Mouse (Mus musculus) ES-Bruce4 (cell line): Measurements from ENCODE around the gene Specc1. TPM values are rescaled to one million over a fixed set of nuclear protein-coding genes. Genes with fewer than 3 reads are reported as not detected.

Experiments
- H3K27ac ChIP-seq: 2 replicates; pipeline ENCODE4 v1.5.1; 2012; ENCODE audit warnings: low read length, inconsistent platforms; ENCODE audit not compliant: insufficient read depth
- H3K27me3 ChIP-seq: 2 replicates; pipeline ENCODE4 v1.6.1; 2012; ENCODE audit warnings: mild to moderate bottlenecking, low read length, inconsistent platforms; ENCODE audit not compliant: control insufficient read depth, poor library complexity, insufficient read depth, severe bottlenecking
- H3K36me3 ChIP-seq: 2 replicates; pipeline ENCODE4 v1.6.1; 2012; ENCODE audit warnings: inconsistent platforms, mild to moderate bottlenecking, low read length, moderate library complexity; ENCODE audit not compliant: control insufficient read depth, poor library complexity, insufficient read depth, severe bottlenecking
- H3K4me1 ChIP-seq: one replicate; pipeline ENCODE4 v1.8.1; 2011; ENCODE audit warnings: low read length; ENCODE audit not compliant: control insufficient read depth, insufficient read depth
- H3K4me3 ChIP-seq: 2 replicates; pipeline ENCODE4 v1.5.1; 2011; ENCODE audit warnings: low read depth, mild to moderate bottlenecking, low read length
- H3K9ac ChIP-seq: 2 replicates; pipeline ENCODE4 v1.6.1; 2012; ENCODE audit warnings: low read depth, mild to moderate bottlenecking, inconsistent platforms; ENCODE audit not compliant: poor library complexity, severe bottlenecking
- H3K9me3 ChIP-seq: replicated peaks from 2 replicates; pipeline ENCODE4 v1.6.1; 2012; ENCODE audit warnings: mild to moderate bottlenecking, low read length, inconsistent platforms; ENCODE audit not compliant: control insufficient read depth, poor library complexity, insufficient read depth, severe bottlenecking
- CTCF ChIP-seq: IDR thresholded peaks from one replicate; pipeline ENCODE4 v1.8.1; 2011; ENCODE audit warnings: low read depth, low read length
- EP300 ChIP-seq: IDR thresholded peaks from 2 replicates; pipeline ENCODE4 v1.6.1; 2011; ENCODE audit warnings: low read depth, low read length; ENCODE audit not compliant: insufficient read depth
- POLR2A ChIP-seq: IDR thresholded peaks from one replicate; pipeline ENCODE4 v1.8.1; 2011; ENCODE audit warnings: low read length; ENCODE audit not compliant: insufficient read depth
- polyA plus RNA-seq: library from polyadenylated mRNA; stranded (reverse); fragments of >200 nt; gene quantifications from 2 replicates; pipeline ENCODE4 v1.2.4, GENCODE M21; 2011; ENCODE audit warnings: low read depth; ENCODE audit not compliant: missing spikeins, insufficient read depth, insufficient read length

Specc1 gene
- polyA plus RNA-seq, 1 experiment: 32.1 TPM

DNA sequence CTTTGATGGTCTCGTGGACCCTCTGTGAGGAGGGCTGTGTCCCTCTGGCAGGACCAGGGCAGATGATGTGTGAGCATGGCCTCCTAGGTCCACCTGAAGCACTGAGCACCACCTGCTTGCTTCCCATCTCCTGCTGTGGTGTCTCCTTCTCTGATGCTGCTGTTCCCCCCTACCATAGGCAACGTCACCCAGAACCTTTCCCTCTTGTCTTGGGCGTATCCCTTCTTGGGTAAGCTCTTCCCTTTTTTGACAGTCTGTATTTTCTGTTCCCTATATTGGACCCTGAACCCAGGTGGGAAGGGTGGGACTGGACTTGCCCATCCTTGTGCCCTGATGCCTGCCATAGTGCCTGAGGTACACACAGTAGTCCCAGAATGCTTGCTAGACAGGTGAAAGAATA, 56.9 kb downstream of the Specc1 start:
- Histone ChIP-seq H3K4me1 (no peaks in the 10 kb centered on the region), H3K27me3 (no peaks in the 10 kb centered on the region), H3K27ac (no peak overlapping the region), H3K36me3 (no peaks in the 10 kb centered on the region), H3K4me3 (no peak overlapping the region), H3K9me3 (no peaks in the 10 kb centered on the region), H3K9ac (no peak overlapping the region)
- TF ChIP-seq CTCF: no peak

DNA sequence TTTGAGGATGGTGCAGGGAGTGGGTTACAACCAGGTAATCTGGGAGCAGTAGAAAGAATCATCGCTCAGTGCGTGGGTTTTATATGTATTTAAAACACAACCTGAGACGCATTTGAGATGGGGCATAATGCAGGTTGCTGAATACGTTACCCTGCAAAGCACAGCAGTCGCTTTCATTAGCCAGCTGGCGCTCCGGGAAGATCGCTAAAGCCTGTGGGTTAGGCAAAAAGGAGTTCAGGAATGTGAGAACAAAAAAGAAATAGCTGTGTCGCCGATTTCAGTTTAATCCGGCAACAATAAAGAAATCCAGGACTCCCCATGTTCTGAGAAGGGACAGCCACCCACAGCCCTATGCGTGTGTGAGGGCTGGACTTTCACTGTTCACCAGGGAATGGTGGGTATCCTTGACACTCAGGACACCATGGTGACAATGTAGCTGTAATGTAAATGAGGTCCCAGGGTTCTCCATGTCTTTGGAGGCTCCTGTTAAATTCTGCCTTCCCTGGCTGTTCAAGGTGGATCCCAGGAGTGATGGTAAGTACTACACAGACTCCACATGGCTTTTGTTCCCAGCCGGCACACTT, 58.6 kb downstream of the Specc1 start:
- H3K27me3 ChIP-seq: no peaks in the 10 kb centered on the region
- no peak overlapping the region for H3K4me3 ChIP-seq
- H3K4me1 ChIP-seq: no peaks in the 10 kb centered on the region
- no peak overlapping the region for H3K27ac ChIP-seq
- TF ChIP-seq EP300 (no peak), CTCF (no peak)
- H3K9ac ChIP-seq: no peak overlapping the region
- no peaks in the 10 kb centered on the region for H3K36me3 ChIP-seq
- no peaks in the 10 kb centered on the region for H3K9me3 ChIP-seq

DNA sequence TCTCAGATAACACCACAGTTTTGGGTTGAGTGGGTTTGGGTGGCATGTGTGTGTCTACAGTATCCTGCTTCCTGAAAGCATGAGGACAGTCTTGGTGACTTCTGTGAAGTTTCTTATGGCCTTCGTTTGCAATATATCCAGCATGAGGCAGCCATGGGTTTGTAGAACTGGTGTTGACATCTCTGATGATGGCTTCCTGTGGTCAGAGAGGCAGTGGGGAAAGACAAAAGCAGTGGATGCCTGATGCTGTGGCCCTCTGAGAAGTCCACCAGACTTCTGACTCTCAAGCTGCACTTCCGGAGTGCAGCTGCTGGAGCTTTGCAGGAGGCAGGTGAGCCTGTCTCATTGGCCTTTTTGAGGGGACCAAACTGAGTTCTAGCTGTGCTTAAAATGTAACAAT, 60.4 kb downstream of the Specc1 start:
- H3K36me3 ChIP-seq: no peaks in the 10 kb centered on the region

DNA sequence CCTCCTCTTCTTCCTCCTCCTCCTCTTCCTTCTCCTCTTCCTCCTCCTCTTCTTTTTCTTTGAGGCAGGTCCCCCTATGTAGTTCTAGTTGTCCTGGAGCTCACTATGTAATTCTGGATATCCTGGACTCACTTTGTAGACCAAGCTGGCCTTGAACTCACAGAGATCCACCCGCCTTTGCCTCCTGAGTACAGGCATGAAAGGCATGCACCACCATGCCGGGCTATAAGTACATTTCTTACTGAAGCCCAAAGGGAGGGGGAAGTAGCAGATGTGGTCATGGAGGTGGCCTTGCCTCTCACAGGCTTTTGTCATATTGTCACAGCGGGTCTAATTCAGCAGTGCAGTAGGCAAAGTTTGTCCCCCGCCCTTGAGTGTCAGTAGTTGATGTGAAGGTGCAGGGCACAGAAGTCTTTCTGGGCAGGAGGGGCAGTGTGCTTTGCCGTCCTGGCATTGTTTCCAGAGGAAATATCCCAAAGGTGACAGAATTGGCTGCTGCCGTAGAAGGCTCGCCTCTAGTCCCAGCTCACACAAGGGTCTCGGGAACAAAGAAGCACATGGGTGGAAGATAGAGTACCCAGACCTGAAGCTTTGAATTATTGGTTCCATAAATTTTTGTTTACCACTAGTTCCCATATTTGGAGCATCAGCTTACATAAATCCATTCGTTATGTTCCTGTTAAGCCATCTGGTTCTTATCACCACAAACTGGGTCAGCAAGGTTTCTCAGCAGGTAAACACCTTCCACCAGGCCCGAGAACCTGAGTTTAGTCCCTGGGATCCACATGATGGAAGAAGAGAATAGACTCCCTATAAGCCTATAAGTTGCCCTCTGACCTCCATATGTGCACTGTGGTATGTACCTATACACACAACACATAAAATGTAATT, 62.0 kb downstream of the Specc1 start:
- no peak overlapping the region for H3K9ac ChIP-seq
- no peaks in the 10 kb centered on the region for H3K4me1 ChIP-seq
- TF ChIP-seq POLR2A: no peak
- no peak for TF ChIP-seq CTCF
- no peak for TF ChIP-seq EP300
- H3K9me3 ChIP-seq: no peaks in the 10 kb centered on the region
- no peak overlapping the region for H3K4me3 ChIP-seq
- no peaks in the 10 kb centered on the region for H3K27me3 ChIP-seq
- H3K36me3 ChIP-seq: no peaks in the 10 kb centered on the region
- no peak overlapping the region for H3K27ac ChIP-seq

More for the DNA sequence above, 60.4 kb downstream of the Specc1 start:
- H3K27ac ChIP-seq: no peak overlapping the region
- no peak overlapping the region for H3K4me3 ChIP-seq
- no peak for TF ChIP-seq EP300
- no peak for TF ChIP-seq POLR2A
- TF ChIP-seq CTCF: no peak
- no peaks in the 10 kb centered on the region for H3K27me3 ChIP-seq
- H3K9me3 ChIP-seq: no peaks in the 10 kb centered on the region
- H3K4me1 ChIP-seq: no peaks in the 10 kb centered on the region
- no peak overlapping the region for H3K9ac ChIP-seq

DNA sequence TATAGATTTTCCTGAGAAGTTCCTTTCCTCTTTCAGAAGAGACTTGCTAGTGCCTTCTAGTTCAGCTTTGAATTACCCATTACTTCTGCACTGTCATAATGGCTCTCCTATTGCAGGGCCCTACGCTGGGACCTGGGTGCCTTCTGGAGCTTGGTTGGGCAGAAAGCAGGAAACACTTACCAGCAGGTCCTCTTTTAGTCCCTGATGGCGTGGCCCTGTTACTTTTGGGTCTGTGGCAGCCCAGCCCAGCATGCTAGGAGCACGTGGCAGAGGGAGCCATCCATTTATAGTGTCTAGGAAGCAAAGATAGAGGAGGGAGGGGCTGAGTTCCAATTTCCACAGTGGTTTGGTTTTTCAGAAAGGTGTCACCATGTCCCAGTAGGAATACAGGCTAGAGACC, 63.3 kb downstream of the Specc1 start:
- no peak overlapping the region for H3K9ac ChIP-seq
- H3K9me3 ChIP-seq: no peaks in the 10 kb centered on the region
- H3K27ac ChIP-seq: no peak overlapping the region
- no peaks in the 10 kb centered on the region for H3K36me3 ChIP-seq
- TF ChIP-seq CTCF (no peak), POLR2A (no peak), EP300 (no peak)
- H3K4me3 ChIP-seq: no peak overlapping the region
- no peaks in the 10 kb centered on the region for H3K27me3 ChIP-seq
- H3K4me1 ChIP-seq: no peaks in the 10 kb centered on the region

DNA sequence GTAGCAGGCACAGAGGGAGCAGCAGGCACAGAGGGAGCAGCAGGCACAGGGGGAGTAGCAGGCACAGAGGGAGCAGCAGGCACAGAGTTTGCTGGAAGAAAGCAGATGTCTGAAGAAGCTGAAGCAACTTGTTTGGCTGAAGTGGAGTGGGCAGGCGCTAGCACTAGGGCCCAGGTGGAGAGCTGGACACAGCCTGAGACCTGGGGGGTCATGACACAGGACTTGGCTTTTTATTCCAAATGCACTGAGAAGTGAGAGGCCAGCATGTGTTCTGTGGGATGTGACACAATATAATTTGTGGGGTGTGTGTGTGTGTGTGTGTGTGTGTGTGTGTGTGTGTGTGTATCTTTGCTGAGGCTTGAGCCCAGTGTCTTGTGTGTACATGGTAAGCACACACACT, 64.3 kb downstream of the Specc1 start:
- TF ChIP-seq CTCF (no peak), POLR2A (no peak), EP300 (no peak)
- no peaks in the 10 kb centered on the region for H3K27me3 ChIP-seq
- H3K36me3 ChIP-seq: no peaks in the 10 kb centered on the region
- H3K27ac ChIP-seq: no peak overlapping the region
- H3K9ac ChIP-seq: no peak overlapping the region
- no peak overlapping the region for H3K4me3 ChIP-seq
- H3K4me1 ChIP-seq: no peaks in the 10 kb centered on the region
- H3K9me3 ChIP-seq: no peaks in the 10 kb centered on the region
